Mouse (Mus musculus): ENCODE data around the gene Zfp839.

The Zfp839 gene

GRCm38 (mm10) chr12:110871247-110871646 is 21.2 kb downstream of the Zfp839 start:
- DNase-seq (ENCODE audit: low read depth, low spot score) = no peak

GRCm38 (mm10) chr12:110875351-110875750 is 25.3 kb downstream of the Zfp839 start:
- DNase-seq (ENCODE audit: low read depth, low spot score) = no peak

GRCm38 (mm10) chr12:110882291-110882690 is 32.2 kb downstream of the Zfp839 start:
- DNase-seq (ENCODE audit: low read depth, low spot score) = peak; percentile 73

- no peak for DNase-seq (ENCODE audit: low read depth, low spot score)
Observed at GRCm38 (mm10) chr12:110885251-110885650, 35.2 kb downstream of the Zfp839 start.

- no peak for DNase-seq (ENCODE audit: low read depth, low spot score)
Observed at GRCm38 (mm10) chr12:110888106-110888505, 38.1 kb downstream of the Zfp839 start.

- no peak for DNase-seq (ENCODE audit: low read depth, low spot score)
Observed at GRCm38 (mm10) chr12:110888606-110889005, 38.6 kb downstream of the Zfp839 start.

GRCm38 (mm10) chr12:110889036-110890020 is 39.3 kb downstream of the Zfp839 start, which contains the start of the genes Cinp and Tecpr2:
Gene Cinp, minus strand, starts transcription at chr12:110889145.
Gene Tecpr2, plus strand, starts transcription at chr12:110889264.
- DNase-seq (ENCODE audit: low read depth, low spot score) = peak; percentile 96

- no peak for DNase-seq (ENCODE audit: low read depth, low spot score)
Observed at GRCm38 (mm10) chr12:110891887-110892286, 41.8 kb downstream of the Zfp839 start.

- DNase-seq (ENCODE audit: low read depth, low spot score) = no peak
Observed at GRCm38 (mm10) chr12:110902106-110902505, 52.1 kb downstream of the Zfp839 start.

GRCm38 (mm10) chr12:110903536-110903935 is 53.5 kb downstream of the Zfp839 start:
- DNase-seq (ENCODE audit: low read depth, low spot score) = no peak

- DNase-seq (ENCODE audit: low read depth, low spot score) = no peak
Observed at GRCm38 (mm10) chr12:110907845-110908244, 57.8 kb downstream of the Zfp839 start.

GRCm38 (mm10) chr12:110909962-110910361 is 59.9 kb downstream of the Zfp839 start:
- no peak for DNase-seq (ENCODE audit: low read depth, low spot score)

- no peak for DNase-seq (ENCODE audit: low read depth, low spot score)
Observed at GRCm38 (mm10) chr12:110915761-110916160, 65.7 kb downstream of the Zfp839 start.

Data from WW6 (cell line).